Mouse (Mus musculus): Measurements from ENCODE around the gene Pex5.

DNA sequence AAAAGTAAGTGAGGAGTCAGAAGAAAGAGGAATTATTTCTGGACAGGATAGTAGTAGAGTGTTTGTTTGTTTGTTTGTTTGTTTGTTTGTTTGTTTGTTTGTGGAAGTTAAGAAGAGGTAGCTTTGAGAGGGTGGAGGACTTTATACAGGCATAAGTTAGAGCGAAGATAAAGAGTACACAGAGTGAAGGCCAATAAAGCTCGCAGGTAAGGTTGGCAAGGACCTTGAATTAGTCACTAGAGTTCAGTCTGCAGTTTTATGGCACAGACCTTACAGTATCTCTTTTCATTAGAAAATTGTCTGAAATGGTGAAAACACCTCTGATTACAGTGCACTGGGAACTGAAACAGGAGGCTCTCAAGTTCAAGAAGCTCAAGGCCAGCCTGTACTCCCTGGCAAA is 31.2 kb upstream of the Pex5 start:
- TF ChIP-seq CTCF (IDR thresholded peaks at IDR 0.05; ENCODE audit: low read depth) (no peak), EP300 (IDR thresholded peaks at IDR 0.05; ENCODE audit: low read depth) (no peak)

Measured in liver, postnatal 0 days (tissue).